Mouse (Mus musculus) olfactory bulb, adult 2 months (tissue): ENCODE results near the gene Crcp.

Experiments
- CTCF ChIP-seq: fragments of 200-500 bp; IDR thresholded peaks from 2 replicates; pipeline ENCODE4 v1.5.1; 2012; ENCODE audit warnings: low read depth, mild to moderate bottlenecking, low read length, moderate library complexity; ENCODE audit not compliant: insufficient read depth
- POLR2A ChIP-seq: fragments of 200-500 bp; IDR thresholded peaks from 2 replicates; pipeline ENCODE4 v1.6.1; 2012; ENCODE audit warnings: mild to moderate bottlenecking, low read depth, low read length, moderate library complexity; ENCODE audit not compliant: insufficient read depth

- no peak for TF ChIP-seq POLR2A
- TF ChIP-seq CTCF: no peak
These were observed 59.5 kb downstream of the Crcp start for GRCm38 (mm10) chr5:130088612-130089011.
